Mouse (Mus musculus): ENCODE measurements around the gene Fyb2. TPM values are rescaled to one million over a fixed set of nuclear protein-coding genes. Genes with fewer than 3 reads are reported as not detected.

Gene Fyb2
- polyA plus RNA-seq, 1 experiment from 2014 or later = 1.8 TPM

GRCm38 (mm10) chr4:104990686-104991085, 77.4 kb downstream of the Fyb2 start:
- H3K36me3 ChIP-seq (replicated peaks; ENCODE audit: insufficient read depth, low read length) = no peaks in the 10 kb centered on the region
- H3K9me3 ChIP-seq (ENCODE audit: low read length) = no peaks in the 10 kb centered on the region
- H3K27ac ChIP-seq (ENCODE audit: low read depth) = no peak overlapping the region
- WGBS (ENCODE audit: insufficient replicate concordance) = 69% methylated on average over 3 of the region's 3 CpGs
- no peaks in the 10 kb centered on the region for H3K4me1 ChIP-seq (ENCODE audit: insufficient read depth)
- TF ChIP-seq CTCF (IDR thresholded peaks at IDR 0.05; ENCODE audit: low read depth) = no peak
- TF ChIP-seq EP300 (IDR thresholded peaks at IDR 0.05; ENCODE audit: low read depth) = no peak
- H3K9ac ChIP-seq (replicated peaks) = no peak overlapping the region
- ATAC-seq = no peak
- no peaks in the 10 kb centered on the region for H3K27me3 ChIP-seq (ENCODE audit: insufficient read depth, low read length)
- no peak for DNase-seq
- H3K4me3 ChIP-seq (ENCODE audit: low read depth, low read length) = no peak overlapping the region
- no peak overlapping the region for H3K4me2 ChIP-seq (ENCODE audit: low read depth, low read length)

- ATAC-seq = no peak
- no peaks in the 10 kb centered on the region for H3K36me3 ChIP-seq (replicated peaks; ENCODE audit: insufficient read depth, low read length)
- no peak overlapping the region for H3K9ac ChIP-seq (replicated peaks)
- whole genome bisulfite sequencing (ENCODE audit: insufficient replicate concordance) = 80% methylated on average over 3 of the region's 3 CpGs
- no peak overlapping the region for H3K4me3 ChIP-seq (ENCODE audit: low read depth, low read length)
- no peaks in the 10 kb centered on the region for H3K9me3 ChIP-seq (ENCODE audit: low read length)
- DNase-seq = no peak
- no peaks in the 10 kb centered on the region for H3K27me3 ChIP-seq (ENCODE audit: insufficient read depth, low read length)
- no peak overlapping the region for H3K4me2 ChIP-seq (ENCODE audit: low read depth, low read length)
- H3K27ac ChIP-seq (ENCODE audit: low read depth) = no peak overlapping the region
- H3K4me1 ChIP-seq (ENCODE audit: insufficient read depth) = no peaks in the 10 kb centered on the region
- no peak for TF ChIP-seq CTCF (IDR thresholded peaks at IDR 0.05; ENCODE audit: low read depth)
- no peak for TF ChIP-seq EP300 (IDR thresholded peaks at IDR 0.05; ENCODE audit: low read depth)
These were observed 79.0 kb downstream of the Fyb2 start for GRCm38 (mm10) chr4:104992271-104992670.

DNA sequence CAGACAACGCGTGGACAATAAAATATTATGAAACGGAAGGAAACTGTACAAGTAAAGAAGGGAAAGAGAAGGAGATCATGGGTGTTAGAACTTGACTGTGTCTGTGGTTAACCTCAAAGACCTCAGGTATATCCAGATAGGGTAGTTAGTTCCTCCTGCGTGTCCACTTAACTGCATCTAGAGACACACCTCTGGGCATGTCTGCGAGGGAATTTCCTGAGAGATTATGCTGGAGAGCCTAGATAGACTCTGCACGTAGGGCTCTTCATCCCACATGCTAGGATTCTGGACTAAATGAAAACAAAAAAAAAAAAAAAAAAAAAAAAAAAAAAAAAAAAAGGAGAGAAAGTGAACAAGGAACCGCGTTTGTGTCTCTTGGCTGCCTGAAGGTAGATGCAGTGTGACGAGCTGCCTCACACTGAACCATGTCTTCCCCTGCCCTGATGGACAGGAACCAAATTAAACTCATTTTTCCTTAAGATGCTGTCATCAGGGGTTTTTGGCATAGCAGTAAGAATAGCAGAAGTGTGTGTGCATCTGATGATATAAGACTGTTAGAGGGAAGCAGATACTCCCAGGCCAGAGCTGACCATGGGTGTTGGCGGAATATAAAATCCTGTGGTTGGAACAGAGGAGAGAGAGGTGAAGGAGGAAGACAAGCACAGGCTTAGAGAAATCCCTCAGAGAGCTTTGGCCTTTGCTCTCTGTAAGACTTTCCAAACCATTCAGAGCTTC, 80.1 kb downstream of the Fyb2 start:
- H3K4me1 ChIP-seq (ENCODE audit: insufficient read depth) = no peaks in the 10 kb centered on the region
- H3K27ac ChIP-seq (ENCODE audit: low read depth) = no peak overlapping the region
- TF ChIP-seq EP300 (IDR thresholded peaks at IDR 0.05; ENCODE audit: low read depth) = no peak
- no peak overlapping the region for H3K9ac ChIP-seq (replicated peaks)
- no peak overlapping the region for H3K4me3 ChIP-seq (ENCODE audit: low read depth, low read length)
- H3K36me3 ChIP-seq (replicated peaks; ENCODE audit: insufficient read depth, low read length) = no peaks in the 10 kb centered on the region
- no peak for ATAC-seq
- no peaks in the 10 kb centered on the region for H3K27me3 ChIP-seq (ENCODE audit: insufficient read depth, low read length)
- H3K9me3 ChIP-seq (ENCODE audit: low read length) = no peaks in the 10 kb centered on the region
- DNase-seq = no peak
- 38% methylated on average over 10 of the region's 10 CpGs for WGBS (ENCODE audit: insufficient replicate concordance)
- H3K4me2 ChIP-seq (ENCODE audit: low read depth, low read length) = no peak overlapping the region

DNA sequence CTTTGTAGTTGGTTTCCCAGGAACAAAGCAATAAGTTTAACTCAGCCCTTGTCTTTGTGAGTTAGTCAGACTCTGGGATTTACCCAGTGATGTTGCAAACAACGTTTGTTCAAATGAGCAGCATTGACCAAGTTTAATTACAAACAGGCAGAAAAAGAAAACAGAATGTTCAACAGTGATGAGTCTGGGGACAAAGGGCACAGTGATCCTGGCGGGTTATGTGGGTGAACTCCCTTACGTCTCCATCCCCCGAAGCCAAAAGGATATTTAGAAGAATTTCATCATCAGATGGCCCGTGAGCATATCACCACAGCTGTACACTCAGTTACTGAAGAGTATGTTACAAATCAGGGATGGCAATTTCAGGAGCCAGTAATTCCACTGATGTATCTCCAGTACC, 86.4 kb downstream of the Fyb2 start:
- ATAC-seq (peak; percentile 92), DNase-seq (peak; percentile 18)
- H3K9me3 ChIP-seq (ENCODE audit: low read length) = no peaks in the 10 kb centered on the region
- H3K27me3 ChIP-seq (ENCODE audit: insufficient read depth, low read length) = no peaks in the 10 kb centered on the region
- no peak overlapping the region for H3K4me2 ChIP-seq (ENCODE audit: low read depth, low read length)
- TF ChIP-seq CTCF (IDR thresholded peaks at IDR 0.05; ENCODE audit: low read depth) = no peak
- TF ChIP-seq EP300 (IDR thresholded peaks at IDR 0.05; ENCODE audit: low read depth) = peak; percentile 73; the same call in 1 of the 2 replicates
- H3K4me3 ChIP-seq (ENCODE audit: low read depth, low read length) = no peak overlapping the region
- WGBS (ENCODE audit: insufficient replicate concordance) = 59% methylated on average over 5 of the region's 5 CpGs
- H3K4me1 ChIP-seq (ENCODE audit: insufficient read depth) = no peaks in the 10 kb centered on the region; the same call in 1 of the 2 replicates
- no peaks in the 10 kb centered on the region for H3K36me3 ChIP-seq (replicated peaks; ENCODE audit: insufficient read depth, low read length)
- peak overlapping the region; percentile 12; the same call in 1 of the 2 replicates for H3K27ac ChIP-seq (ENCODE audit: low read depth)
- no peak overlapping the region for H3K9ac ChIP-seq (replicated peaks)

DNA sequence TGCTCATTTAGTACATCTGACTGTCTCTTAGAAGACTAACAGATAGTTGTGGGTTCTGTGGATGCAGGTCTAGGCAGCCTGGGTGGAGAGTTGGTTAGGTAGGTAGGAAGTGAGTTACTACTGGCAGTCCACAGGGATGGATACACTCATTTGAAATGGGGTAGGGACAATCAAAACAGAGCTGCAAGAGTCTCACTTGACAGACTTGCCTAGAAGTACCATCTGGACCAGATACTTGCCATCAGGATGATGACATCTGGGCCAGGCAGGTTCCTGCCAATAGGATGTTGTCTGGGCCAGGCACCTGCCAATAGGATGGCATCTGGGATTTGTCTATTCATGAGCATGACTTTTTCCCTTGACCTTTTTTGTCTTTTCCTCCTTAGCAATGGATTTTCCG, 88.5 kb downstream of the Fyb2 start:
- no peaks in the 10 kb centered on the region for H3K27me3 ChIP-seq (ENCODE audit: insufficient read depth, low read length)
- H3K4me3 ChIP-seq (ENCODE audit: low read depth, low read length) = no peak overlapping the region
- no peak for TF ChIP-seq EP300 (IDR thresholded peaks at IDR 0.05; ENCODE audit: low read depth)
- no peak for TF ChIP-seq CTCF (IDR thresholded peaks at IDR 0.05; ENCODE audit: low read depth)
- H3K4me2 ChIP-seq (ENCODE audit: low read depth, low read length) = no peak overlapping the region
- H3K4me1 ChIP-seq (ENCODE audit: insufficient read depth) = no peaks in the 10 kb centered on the region; the same call in 1 of the 2 replicates
- H3K9me3 ChIP-seq (ENCODE audit: low read length) = no peaks in the 10 kb centered on the region
- ATAC-seq (no peak), DNase-seq (no peak)
- no peak overlapping the region for H3K27ac ChIP-seq (ENCODE audit: low read depth)
- 65% methylated on average over 1 of the region's 1 CpGs for WGBS (ENCODE audit: insufficient replicate concordance)
- no peak overlapping the region for H3K9ac ChIP-seq (replicated peaks)
- H3K36me3 ChIP-seq (replicated peaks; ENCODE audit: insufficient read depth, low read length) = no peaks in the 10 kb centered on the region

DNA sequence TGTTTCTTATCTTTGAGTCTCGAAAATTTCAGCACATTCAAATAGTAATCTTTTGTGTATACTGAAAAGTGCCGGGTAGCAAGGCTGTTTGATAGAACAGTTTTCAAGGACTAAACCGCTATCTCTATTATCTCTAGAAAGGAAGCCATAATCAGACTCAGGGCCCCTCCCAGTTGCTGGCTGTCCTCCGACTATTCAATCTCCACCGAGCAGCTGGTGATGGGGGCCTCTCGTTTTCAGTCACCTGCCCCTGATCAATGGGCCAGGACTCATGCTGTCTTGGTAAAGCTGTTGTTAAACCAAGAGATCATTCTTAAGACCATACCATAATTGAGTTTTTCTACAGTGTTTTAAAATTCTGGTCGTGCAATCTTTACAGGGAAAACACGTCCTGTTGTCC, 90.9 kb downstream of the Fyb2 start:
- DNase-seq (no peak), ATAC-seq (no peak)
- no peaks in the 10 kb centered on the region for H3K27me3 ChIP-seq (ENCODE audit: insufficient read depth, low read length)
- H3K9me3 ChIP-seq (ENCODE audit: low read length) = no peaks in the 10 kb centered on the region
- no peak overlapping the region for H3K9ac ChIP-seq (replicated peaks)
- no peak overlapping the region for H3K27ac ChIP-seq (ENCODE audit: low read depth)
- no peak overlapping the region for H3K4me2 ChIP-seq (ENCODE audit: low read depth, low read length)
- 55% methylated on average over 8 of the region's 8 CpGs for WGBS (ENCODE audit: insufficient replicate concordance)
- H3K4me3 ChIP-seq (ENCODE audit: low read depth, low read length) = no peak overlapping the region
- TF ChIP-seq EP300 (IDR thresholded peaks at IDR 0.05; ENCODE audit: low read depth) = no peak
- H3K4me1 ChIP-seq (ENCODE audit: insufficient read depth) = no peaks in the 10 kb centered on the region; the same call in 1 of the 2 replicates
- H3K36me3 ChIP-seq (replicated peaks; ENCODE audit: insufficient read depth, low read length) = no peaks in the 10 kb centered on the region

Data from liver, postnatal 0 days (tissue).